Comparison of ENCODE assay signal across 10 mouse cellular contexts in genomic region chr10:75880771-75881577, GRCm38 (mm10). TPM values are rescaled to one million over a fixed set of nuclear protein-coding genes. Genes with fewer than 3 reads are reported as not detected.
A peak's percentile ranks its signal among the peaks of the same experiment; 100 is the strongest.
DNase-seq lines count a peak whose midpoint lies in the region; ATAC-seq lines count a peak whose summit lies in the region.
"Had no signal": no experiment of that assay in that cellular context is flagged by ENCODE, and none has a peak within 500 bp of the region (broad histone marks: within the 10 kb centered on the region; RNA-seq: fewer than 3 reads in every experiment).

No protein-coding gene starts in this region.

- peaks cover 20% of the 10 kb centered on the region for H3K4me1 ChIP-seq in kidney, embryonic 15.5 days
- H3K4me1 ChIP-seq in embryonic facial prominence, embryonic 10.5 days = peaks cover 30% of the 10 kb centered on the region
- H3K4me1 ChIP-seq in limb, embryonic 11.5 days (ENCODE audit: control insufficient read depth, insufficient read depth, low read length) = peaks cover 14% of the 10 kb centered on the region
- H3K4me1 ChIP-seq: neural tube, embryonic 12.5 days had no signal

- peak overlapping the region; percentile 72; the same call in 1 of the 2 replicates for H3K27ac ChIP-seq in kidney, embryonic 15.5 days
- H3K27ac ChIP-seq in embryonic facial prominence, embryonic 10.5 days (replicated peaks) = peak overlapping the region; percentile 75
- H3K27ac ChIP-seq in limb, embryonic 11.5 days (replicated peaks; ENCODE audit: low read depth, low read length) = peak overlapping the region; percentile 70
- H3K27ac ChIP-seq: neural tube, embryonic 12.5 days had no signal

- no peak for ATAC-seq in kidney, embryonic 15.5 days (replicated peaks; ENCODE audit: low FRiP score)
- ATAC-seq in limb, embryonic 11.5 days (ENCODE audit: insufficient number of reproducible peaks, low FRiP score, low TSS enrichment, low read depth) = 0 out of 2 replicates have a peak, but pooled peaks have one; percentile 19
- ATAC-seq in CD4-positive, CD25-positive, alpha-beta regulatory T cell, adult 4 months = no peak

- DNase-seq in kidney, postnatal 4 days = no peak
- DNase-seq in Muller cell, postnatal 12 days (ENCODE audit: inconsistent ontology term) = peak; percentile 66
- DNase-seq in embryonic facial prominence, embryonic 10.5 days (ENCODE audit: low spot score) = no peak
- DNase-seq in limb, embryonic 11.5 days (ENCODE audit: low spot score) = peak; percentile 34
- no peak for DNase-seq in thymus, adult 18-20 months
- DNase-seq in right cerebral cortex, postnatal 25 days = no peak
- DNase-seq: lung, adult 2 months had no signal

- no peaks in the 10 kb centered on the region for H3K9me3 ChIP-seq in kidney, embryonic 15.5 days (replicated peaks)
- no peaks in the 10 kb centered on the region for H3K9me3 ChIP-seq in embryonic facial prominence, embryonic 10.5 days
- H3K9me3 ChIP-seq in limb, embryonic 11.5 days (ENCODE audit: control insufficient read depth, low read length) = no peaks in the 10 kb centered on the region
- H3K9me3 ChIP-seq: neural tube, embryonic 12.5 days had no signal

- WGBS in kidney, embryonic 15.5 days = 61% methylated on average over 6 of the region's 6 CpGs
- WGBS in embryonic facial prominence, embryonic 10.5 days = 58% methylated on average over 6 of the region's 6 CpGs
- WGBS in limb, embryonic 11.5 days = 62% methylated on average over 6 of the region's 6 CpGs

- H3K27me3 ChIP-seq in kidney, embryonic 15.5 days = no peaks in the 10 kb centered on the region
- no peaks in the 10 kb centered on the region for H3K27me3 ChIP-seq in embryonic facial prominence, embryonic 10.5 days (replicated peaks; ENCODE audit: low read depth, poor library complexity, severe bottlenecking)
- H3K27me3 ChIP-seq in limb, embryonic 11.5 days (ENCODE audit: control insufficient read depth, insufficient read depth, low read length) = no peaks in the 10 kb centered on the region
- H3K27me3 ChIP-seq: neural tube, embryonic 12.5 days had no signal

- H3K4me2 ChIP-seq in kidney, embryonic 15.5 days = no peak overlapping the region
- no peak overlapping the region for H3K4me2 ChIP-seq in limb, embryonic 11.5 days (ENCODE audit: low read depth, severe bottlenecking)
- H3K4me2 ChIP-seq: neural tube, embryonic 12.5 days had no signal

- H3K4me3 ChIP-seq in kidney, embryonic 15.5 days (replicated peaks) = no peak overlapping the region
- no peak overlapping the region for H3K4me3 ChIP-seq in embryonic facial prominence, embryonic 10.5 days
- H3K4me3 ChIP-seq in limb, embryonic 11.5 days (ENCODE audit: low read depth, low read length) = no peak overlapping the region
- H3K4me3 ChIP-seq: neural tube, embryonic 12.5 days had no signal

- no peaks in the 10 kb centered on the region for H3K36me3 ChIP-seq in kidney, embryonic 15.5 days
- H3K36me3 ChIP-seq in embryonic facial prominence, embryonic 10.5 days (replicated peaks) = no peaks in the 10 kb centered on the region
- no peaks in the 10 kb centered on the region for H3K36me3 ChIP-seq in limb, embryonic 11.5 days (ENCODE audit: control insufficient read depth, insufficient read depth, low read length)
- H3K36me3 ChIP-seq: neural tube, embryonic 12.5 days had no signal

- H3K9ac ChIP-seq in kidney, embryonic 15.5 days = no peak overlapping the region
- 0 out of 2 replicates have a peak overlapping the region, but pooled peaks have one; percentile 22 for H3K9ac ChIP-seq in limb, embryonic 11.5 days (ENCODE audit: low read length)
- H3K9ac ChIP-seq: neural tube, embryonic 12.5 days had no signal

RNA-seq across cellular contexts. Expression of gene Derl3, which starts 12.2 kb away (rescaled TPM):
- polyA plus RNA-seq in kidney, embryonic 15.5 days (2015; fragmentation: Nextera tagmentation; extraction: Ambion mirVana) = 3.3 and 5.0 TPM in 2 replicates
- polyA plus RNA-seq in embryonic facial prominence, embryonic 10.5 days (2016; fragmentation: Nextera tagmentation; extraction: Ambion mirVana) = 2.3 and 3.0 TPM in 2 replicates
- 3.8 and 3.9 TPM in 2 replicates for polyA plus RNA-seq in limb, embryonic 11.5 days (2014; fragmentation: Nextera tagmentation; extraction: Ambion mirVana)
- polyA plus RNA-seq in CD4-positive, CD25-positive, alpha-beta regulatory T cell, adult 4 months (2017; shearing (Covaris generic)) = 1 to 10 TPM; 1.0 to 2.8 TPM

RNA-seq across cellular contexts. Expression of gene Mif, which starts 20.9 kb away (rescaled TPM):
- 2,032 and 2,056 TPM in 2 replicates for polyA plus RNA-seq in kidney, embryonic 15.5 days (2015; fragmentation: Nextera tagmentation; extraction: Ambion mirVana)
- 3,361 and 3,650 TPM in 2 replicates for polyA plus RNA-seq in embryonic facial prominence, embryonic 10.5 days (2016; fragmentation: Nextera tagmentation; extraction: Ambion mirVana)
- 2,626 and 2,699 TPM in 2 replicates for polyA plus RNA-seq in limb, embryonic 11.5 days (2014; fragmentation: Nextera tagmentation; extraction: Ambion mirVana)
- 100 to 1,000 TPM; 486 to 555 TPM for polyA plus RNA-seq in CD4-positive, CD25-positive, alpha-beta regulatory T cell, adult 4 months (2017; shearing (Covaris generic))

RNA-seq across cellular contexts. Expression of gene Smarcb1, which starts 40.4 kb away (rescaled TPM):
- 219 and 239 TPM in 2 replicates for polyA plus RNA-seq in kidney, embryonic 15.5 days (2015; fragmentation: Nextera tagmentation; extraction: Ambion mirVana)
- 284 and 291 TPM in 2 replicates for polyA plus RNA-seq in embryonic facial prominence, embryonic 10.5 days (2016; fragmentation: Nextera tagmentation; extraction: Ambion mirVana)
- 260 and 263 TPM in 2 replicates for polyA plus RNA-seq in limb, embryonic 11.5 days (2014; fragmentation: Nextera tagmentation; extraction: Ambion mirVana)
- polyA plus RNA-seq in CD4-positive, CD25-positive, alpha-beta regulatory T cell, adult 4 months (2017; shearing (Covaris generic)) = 100 to 1,000 TPM in 1 of 2 experiments, 10 to 100 TPM in 1; 98.5 to 160 TPM

RNA-seq across cellular contexts. Expression of gene Gstt2, which starts 43.8 kb away (rescaled TPM):
- polyA plus RNA-seq in kidney, embryonic 15.5 days (2015; fragmentation: Nextera tagmentation; extraction: Ambion mirVana) = 38.2 and 39.6 TPM in 2 replicates
- polyA plus RNA-seq in embryonic facial prominence, embryonic 10.5 days (2016; fragmentation: Nextera tagmentation; extraction: Ambion mirVana) = 6.8 and 8.5 TPM in 2 replicates
- polyA plus RNA-seq in limb, embryonic 11.5 days (2014; fragmentation: Nextera tagmentation; extraction: Ambion mirVana) = 7.8 and 9.5 TPM in 2 replicates
- 10 to 100 TPM; 47.5 to 54.8 TPM for polyA plus RNA-seq in CD4-positive, CD25-positive, alpha-beta regulatory T cell, adult 4 months (2017; shearing (Covaris generic))

RNA-seq across cellular contexts. Expression of gene Chchd10, which starts 52.0 kb away (rescaled TPM):
- polyA plus RNA-seq in kidney, embryonic 15.5 days (2015; fragmentation: Nextera tagmentation; extraction: Ambion mirVana) = 140 and 148 TPM in 2 replicates
- 8.4 and 9.6 TPM in 2 replicates for polyA plus RNA-seq in embryonic facial prominence, embryonic 10.5 days (2016; fragmentation: Nextera tagmentation; extraction: Ambion mirVana)
- polyA plus RNA-seq in limb, embryonic 11.5 days (2014; fragmentation: Nextera tagmentation; extraction: Ambion mirVana) = 4.5 and 6.2 TPM in 2 replicates
- polyA plus RNA-seq in CD4-positive, CD25-positive, alpha-beta regulatory T cell, adult 4 months (2017; shearing (Covaris generic)) = 10 to 100 TPM; 15.3 to 18.3 TPM

Comparison
In these comparisons a context has a peak if more than half of its experiments do, and no peak if none do; other contexts are left out.
1. DNase-seq: peak in Muller cell, postnatal 12 days (single experiment) and limb, embryonic 11.5 days (single experiment); none in kidney, postnatal 4 days (0 of 2), embryonic facial prominence, embryonic 10.5 days (single experiment), thymus, adult 18-20 months (0 of 2) and right cerebral cortex, postnatal 25 days (single experiment).
2. Peak in every context shown above with its lines, with median percentiles within 50 percentile points of each other: H3K27ac ChIP-seq.